Mouse (Mus musculus) kidney, embryonic 15.5 days (tissue): ENCODE data around the gene Asb13. TPM values are rescaled to one million over a fixed set of nuclear protein-coding genes. Genes with fewer than 3 reads are reported as not detected.
A peak's percentile ranks its signal among the peaks of the same experiment; 100 is the strongest.

ENCODE experiments used
- ATAC-seq: fragments of 200-750 bp; cut with Nextera tagmentation; replicated peaks from 2 replicates; pipeline ENCODE4 v1.8.0; 2017; ENCODE audit warnings: moderate TSS enrichment; ENCODE audit not compliant: low FRiP score
- H3K27ac ChIP-seq: fragments of 300-500 bp; sonication (generic); 2 replicates; pipeline ENCODE4 v1.5.1; 2015; ENCODE audit warnings: mild to moderate bottlenecking, inconsistent platforms
- H3K27me3 ChIP-seq: fragments of 300-500 bp; sonication (generic); 2 replicates; pipeline ENCODE4 v1.6.1; 2015; ENCODE audit warnings: inconsistent platforms
- H3K36me3 ChIP-seq: fragments of 300-500 bp; sonication (generic); 2 replicates; pipeline ENCODE4 v1.6.1; 2015; ENCODE audit warnings: inconsistent platforms
- H3K4me1 ChIP-seq: fragments of 300-500 bp; sonication (generic); 2 replicates; pipeline ENCODE4 v1.6.1; 2015; ENCODE audit warnings: inconsistent platforms
- H3K4me2 ChIP-seq: fragments of 300-500 bp; sonication (generic); 2 replicates; pipeline ENCODE4 v1.6.1; 2015; ENCODE audit warnings: moderate library complexity, mild to moderate bottlenecking, inconsistent platforms
- H3K4me3 ChIP-seq: fragments of 300-500 bp; sonication (generic); replicated peaks from 2 replicates; pipeline ENCODE4 v1.5.1; 2015; ENCODE audit warnings: mild to moderate bottlenecking, inconsistent platforms
- H3K9ac ChIP-seq: fragments of 300-500 bp; sonication (generic); 2 replicates; pipeline ENCODE4 v1.6.1; 2015; ENCODE audit warnings: mild to moderate bottlenecking, inconsistent platforms
- H3K9me3 ChIP-seq: fragments of 300-500 bp; sonication (generic); replicated peaks from 2 replicates; pipeline ENCODE4 v1.6.1; 2016; ENCODE audit warnings: inconsistent platforms
- WGBS: fragments of 180-500 bp; shearing (Covaris S2); methylation state at CpG from one replicate; pipeline ENCODE4 v1.1.7; 2015; ENCODE audit warnings: mixed read lengths; 5-methylcytosine and 5-hydroxymethylcytosine counted together
- polyA plus RNA-seq: library from polyadenylated mRNA; unstranded; fragments of >200 nt; fragmentation: Nextera tagmentation; extraction: Ambion mirVana; gene quantifications from 2 replicates; pipeline ENCODE4 v1.2.1, GENCODE M21; 2015

The Asb13 gene
- polyA plus RNA-seq, 1 experiment from 2014 or later = 15.0 TPM

DNA sequence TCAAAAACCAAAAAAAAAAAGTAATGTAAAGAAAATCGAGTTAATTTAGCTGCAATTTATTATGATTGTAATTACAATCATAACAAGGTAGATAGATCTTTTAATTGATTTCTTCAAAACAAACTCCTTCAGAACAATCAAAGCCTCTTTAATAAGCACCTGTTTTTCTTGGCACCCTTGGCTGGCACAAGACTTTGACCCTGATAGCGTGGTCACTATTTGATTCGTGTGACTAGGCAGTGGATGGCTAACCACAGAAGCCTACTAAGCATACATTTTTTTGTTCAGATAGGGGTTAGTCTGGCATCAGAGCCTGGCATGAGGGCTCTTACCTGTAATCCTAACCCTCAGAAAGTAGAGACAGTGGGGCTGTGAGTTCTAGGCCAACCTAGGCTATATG is 1.2 kb downstream of the Asb13 start:
- Histone ChIP-seq H3K9ac (no peak overlapping the region), H3K4me3 (no peak overlapping the region), H3K4me2 (no peak overlapping the region), H3K27ac (no peak overlapping the region), H3K27me3 (0 out of 2 replicates have a peak, but pooled peaks cover 2% of the 10 kb centered on the region), H3K4me1 (peaks cover 9% of the 10 kb centered on the region; the same call in 1 of the 2 replicates), H3K36me3 (no peaks in the 10 kb centered on the region), H3K9me3 (no peaks in the 10 kb centered on the region)
- no peak for ATAC-seq
- 80% methylated on average over 3 of the region's 3 CpGs for WGBS

DNA sequence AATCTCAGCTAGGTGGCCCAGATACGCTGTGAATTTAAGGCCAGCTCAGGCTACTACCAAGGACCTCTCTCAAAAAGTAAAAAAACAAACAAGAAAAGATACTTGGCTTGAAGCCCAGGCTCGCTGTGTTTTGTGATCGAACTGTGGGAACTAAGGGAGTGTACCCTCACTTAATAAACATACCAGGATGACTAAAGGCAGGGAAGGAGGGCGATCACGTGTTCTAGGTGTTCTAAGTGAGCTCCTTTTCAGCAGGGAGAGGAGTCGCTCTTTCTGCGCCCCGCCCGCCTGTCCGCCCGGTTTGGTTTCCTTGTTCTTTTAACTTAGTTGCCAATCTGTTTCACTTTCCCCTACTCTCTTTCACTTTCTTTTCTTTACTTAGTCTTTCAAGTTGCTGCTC is 3.0 kb downstream of the Asb13 start:
- H3K4me2 ChIP-seq = peak overlapping the region; percentile 25; the same call in 1 of the 2 replicates
- WGBS = 63% methylated on average over 11 of the region's 11 CpGs

DNA sequence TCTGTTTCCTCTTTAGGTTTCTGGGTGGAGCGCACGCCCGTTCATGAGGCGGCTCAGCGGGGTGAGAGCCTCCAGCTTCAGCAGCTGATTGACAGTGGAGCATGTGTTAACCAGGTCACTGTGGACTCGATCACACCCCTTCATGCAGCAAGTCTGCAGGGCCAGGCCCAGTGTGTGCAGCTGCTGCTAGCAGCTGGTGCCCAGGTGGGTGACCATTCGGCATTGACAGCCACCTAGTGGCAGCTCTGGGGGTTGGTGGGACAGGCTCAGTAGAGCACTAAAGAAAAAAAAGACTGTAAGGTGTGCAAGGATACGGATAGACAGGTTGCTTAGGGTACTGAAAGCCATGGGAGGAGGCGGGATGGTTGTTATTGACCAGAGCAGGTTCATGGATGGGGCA is 8.2 kb downstream of the Asb13 start:
- no peaks in the 10 kb centered on the region for H3K9me3 ChIP-seq
- H3K4me1 ChIP-seq = no peaks in the 10 kb centered on the region
- 79% methylated on average over 9 of the region's 9 CpGs for WGBS
- H3K4me3 ChIP-seq = no peak overlapping the region
- no peak overlapping the region for H3K27ac ChIP-seq
- H3K36me3 ChIP-seq = peaks cover 8% of the 10 kb centered on the region; the same call in 1 of the 2 replicates
- H3K9ac ChIP-seq = no peak overlapping the region
- H3K27me3 ChIP-seq = no peaks in the 10 kb centered on the region
- H3K4me2 ChIP-seq = no peak overlapping the region
- no peak; the same call in 1 of the 2 replicates for ATAC-seq

More for the DNA sequence above, 3.0 kb downstream of the Asb13 start:
- Histone ChIP-seq H3K27ac (no peak overlapping the region), H3K4me3 (no peak overlapping the region), H3K27me3 (0 out of 2 replicates have a peak, but pooled peaks cover 2% of the 10 kb centered on the region), H3K9ac (no peak overlapping the region), H3K36me3 (no peaks in the 10 kb centered on the region), H3K9me3 (no peaks in the 10 kb centered on the region), H3K4me1 (peaks cover 9% of the 10 kb centered on the region; the same call in 1 of the 2 replicates)
- ATAC-seq = no peak

DNA sequence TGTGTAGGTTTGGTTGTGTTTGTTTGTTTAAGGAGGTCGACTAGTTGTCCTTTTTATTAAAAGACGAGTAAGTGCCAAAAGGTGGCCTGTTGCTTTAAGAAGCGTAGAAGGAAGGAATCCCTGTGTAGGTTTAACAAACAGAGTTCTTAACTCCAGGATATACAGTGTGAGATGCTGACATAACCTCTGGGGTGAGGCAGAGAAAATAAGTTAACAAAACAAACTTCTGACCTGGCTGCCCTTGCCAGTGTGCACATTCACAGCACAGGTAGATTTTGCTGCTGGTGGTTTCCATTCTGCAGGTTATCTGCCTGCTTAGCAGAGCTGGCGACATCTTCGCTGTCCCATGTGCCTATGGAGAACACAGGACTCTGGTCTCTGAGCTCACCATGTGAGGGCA is 8.7 kb downstream of the Asb13 start:
- H3K9ac ChIP-seq = no peak overlapping the region
- H3K36me3 ChIP-seq = peaks cover 9% of the 10 kb centered on the region; the same call in 1 of the 2 replicates
- H3K27me3 ChIP-seq = no peaks in the 10 kb centered on the region
- no peak for ATAC-seq
- no peak overlapping the region for H3K4me3 ChIP-seq
- no peak overlapping the region for H3K4me2 ChIP-seq
- H3K27ac ChIP-seq = no peak overlapping the region
- H3K9me3 ChIP-seq = no peaks in the 10 kb centered on the region
- 72% methylated on average over 5 of the region's 5 CpGs for WGBS
- no peaks in the 10 kb centered on the region for H3K4me1 ChIP-seq

DNA sequence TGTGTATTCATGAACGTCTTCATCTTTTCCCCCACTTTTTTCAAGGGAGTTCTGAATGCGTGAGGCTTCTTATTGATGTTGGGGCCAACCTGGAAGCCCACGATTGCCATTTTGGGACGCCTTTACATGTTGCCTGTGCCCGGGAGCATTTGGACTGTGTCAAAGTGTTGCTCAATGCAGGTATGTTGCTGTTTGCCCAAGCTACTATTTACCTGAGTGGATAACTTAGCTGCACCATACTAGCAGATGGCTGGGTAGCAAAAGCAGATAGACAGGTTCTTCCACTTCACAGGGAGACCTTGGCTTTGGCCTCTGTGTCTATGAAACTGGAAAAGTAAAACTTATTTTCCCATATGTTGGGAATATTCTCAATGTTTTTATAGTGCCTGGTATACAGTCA is 11.0 kb downstream of the Asb13 start:
- 92% methylated on average over 5 of the region's 5 CpGs for WGBS
- no peak overlapping the region for H3K27ac ChIP-seq
- no peaks in the 10 kb centered on the region for H3K4me1 ChIP-seq
- peaks cover 15% of the 10 kb centered on the region for H3K36me3 ChIP-seq
- no peaks in the 10 kb centered on the region for H3K27me3 ChIP-seq
- no peaks in the 10 kb centered on the region for H3K9me3 ChIP-seq
- no peak overlapping the region for H3K9ac ChIP-seq
- no peak overlapping the region for H3K4me3 ChIP-seq
- no peak for ATAC-seq
- H3K4me2 ChIP-seq = no peak overlapping the region

DNA sequence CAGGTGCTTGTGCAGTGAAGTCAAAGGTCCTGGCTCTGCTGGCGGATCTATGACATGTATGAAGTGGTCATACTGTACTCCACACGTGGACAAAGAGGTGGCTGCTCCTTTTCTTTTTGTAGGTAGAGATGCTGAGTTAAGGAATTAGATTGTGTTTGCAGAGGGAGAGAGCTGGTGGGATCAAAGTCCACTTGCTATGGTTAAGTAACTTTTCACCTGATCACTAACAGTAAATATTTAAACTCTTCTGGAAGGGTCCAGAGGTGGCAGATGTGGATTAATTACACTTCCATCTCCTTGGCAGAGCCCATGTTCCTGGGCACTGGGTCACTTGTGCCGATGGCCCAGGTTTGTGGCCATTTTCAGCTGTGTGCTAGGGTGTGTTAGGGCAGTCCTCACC is 12.1 kb downstream of the Asb13 start:
- no peaks in the 10 kb centered on the region for H3K27me3 ChIP-seq
- 81% methylated on average over 3 of the region's 3 CpGs for WGBS
- H3K4me1 ChIP-seq = no peaks in the 10 kb centered on the region
- H3K4me2 ChIP-seq = no peak overlapping the region
- peaks cover 24% of the 10 kb centered on the region for H3K36me3 ChIP-seq
- no peak overlapping the region for H3K4me3 ChIP-seq
- H3K9me3 ChIP-seq = no peaks in the 10 kb centered on the region
- H3K27ac ChIP-seq = peak overlapping the region; percentile 58; the same call in 1 of the 2 replicates
- ATAC-seq = peak; percentile 54
- H3K9ac ChIP-seq = no peak overlapping the region

DNA sequence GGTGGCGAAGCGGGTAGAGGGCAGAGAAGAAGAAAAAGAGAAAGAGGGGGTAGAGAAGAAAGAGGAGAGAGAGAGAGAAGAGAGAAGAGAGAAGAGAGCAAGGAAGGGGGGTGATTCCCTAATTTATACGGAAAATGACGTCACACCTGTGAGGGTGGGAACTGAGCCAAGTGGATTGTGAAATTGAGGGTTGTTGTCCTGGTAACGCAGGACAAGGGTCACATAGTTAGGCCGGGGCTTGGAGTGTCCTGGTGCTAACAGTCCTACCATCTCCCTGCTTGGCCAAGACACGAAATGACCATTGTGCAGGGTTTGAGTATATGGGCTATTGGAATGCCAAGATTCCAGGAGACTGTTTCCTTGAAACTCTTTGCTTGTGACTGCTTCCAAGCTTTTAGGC is 12.7 kb downstream of the Asb13 start:
- Histone ChIP-seq H3K4me2 (no peak overlapping the region), H3K9ac (no peak overlapping the region), H3K27me3 (no peaks in the 10 kb centered on the region), H3K4me1 (no peaks in the 10 kb centered on the region), H3K36me3 (peaks cover 26% of the 10 kb centered on the region), H3K27ac (no peak overlapping the region), H3K4me3 (no peak overlapping the region), H3K9me3 (no peaks in the 10 kb centered on the region)
- WGBS = 83% methylated on average over 7 of the region's 7 CpGs
- no peak for ATAC-seq

DNA sequence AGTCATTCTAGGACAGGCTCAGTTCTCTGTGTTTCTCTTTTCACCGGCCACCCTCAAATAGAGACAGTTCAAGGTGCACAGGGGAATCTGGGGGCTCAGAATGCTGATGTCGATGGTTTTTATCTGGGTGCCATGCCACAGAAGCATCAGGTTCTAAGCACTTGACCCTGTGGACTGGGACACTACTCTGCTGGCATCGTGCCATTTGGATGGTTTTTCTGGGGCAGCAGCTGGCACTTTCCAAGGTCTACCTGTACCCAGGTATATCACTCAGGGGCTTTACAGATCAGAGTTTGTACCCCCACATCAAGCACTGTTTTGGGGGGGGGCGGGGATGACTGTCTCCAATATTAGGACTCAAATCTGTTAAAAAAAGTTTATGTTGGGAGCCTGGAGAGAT is 16.7 kb downstream of the Asb13 start:
- Histone ChIP-seq H3K36me3 (peaks cover 31% of the 10 kb centered on the region), H3K4me2 (no peak overlapping the region), H3K27me3 (no peaks in the 10 kb centered on the region), H3K4me3 (no peak overlapping the region), H3K9ac (no peak overlapping the region), H3K4me1 (no peaks in the 10 kb centered on the region), H3K27ac (no peak overlapping the region), H3K9me3 (no peaks in the 10 kb centered on the region)
- ATAC-seq = no peak
- 88% methylated on average over 4 of the region's 4 CpGs for WGBS

DNA sequence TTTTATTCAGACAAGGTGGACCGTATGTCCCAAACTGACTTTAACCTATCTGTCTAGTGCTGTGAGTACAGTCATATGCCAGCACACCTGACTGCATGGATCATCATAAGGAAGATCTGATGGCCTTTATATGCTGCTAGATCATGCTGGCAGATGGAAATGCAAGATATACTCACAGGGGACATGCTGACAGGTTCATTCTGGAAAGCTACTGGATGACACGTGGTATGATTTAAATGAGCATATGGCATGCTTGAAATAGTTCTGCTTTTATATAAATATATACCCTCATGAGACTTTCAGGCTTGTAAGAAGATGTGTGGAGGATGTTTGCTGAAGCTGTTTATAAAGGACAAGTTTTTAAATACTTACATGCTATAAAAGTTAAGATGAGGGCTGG is 20.6 kb downstream of the Asb13 start:
- no peak overlapping the region for H3K4me2 ChIP-seq
- peaks cover 21% of the 10 kb centered on the region for H3K36me3 ChIP-seq
- H3K9me3 ChIP-seq = no peaks in the 10 kb centered on the region
- no peak overlapping the region for H3K4me3 ChIP-seq
- 88% methylated on average over 2 of the region's 2 CpGs for WGBS
- no peaks in the 10 kb centered on the region for H3K27me3 ChIP-seq
- no peak overlapping the region for H3K27ac ChIP-seq
- no peak overlapping the region for H3K9ac ChIP-seq
- ATAC-seq = no peak
- no peaks in the 10 kb centered on the region for H3K4me1 ChIP-seq

DNA sequence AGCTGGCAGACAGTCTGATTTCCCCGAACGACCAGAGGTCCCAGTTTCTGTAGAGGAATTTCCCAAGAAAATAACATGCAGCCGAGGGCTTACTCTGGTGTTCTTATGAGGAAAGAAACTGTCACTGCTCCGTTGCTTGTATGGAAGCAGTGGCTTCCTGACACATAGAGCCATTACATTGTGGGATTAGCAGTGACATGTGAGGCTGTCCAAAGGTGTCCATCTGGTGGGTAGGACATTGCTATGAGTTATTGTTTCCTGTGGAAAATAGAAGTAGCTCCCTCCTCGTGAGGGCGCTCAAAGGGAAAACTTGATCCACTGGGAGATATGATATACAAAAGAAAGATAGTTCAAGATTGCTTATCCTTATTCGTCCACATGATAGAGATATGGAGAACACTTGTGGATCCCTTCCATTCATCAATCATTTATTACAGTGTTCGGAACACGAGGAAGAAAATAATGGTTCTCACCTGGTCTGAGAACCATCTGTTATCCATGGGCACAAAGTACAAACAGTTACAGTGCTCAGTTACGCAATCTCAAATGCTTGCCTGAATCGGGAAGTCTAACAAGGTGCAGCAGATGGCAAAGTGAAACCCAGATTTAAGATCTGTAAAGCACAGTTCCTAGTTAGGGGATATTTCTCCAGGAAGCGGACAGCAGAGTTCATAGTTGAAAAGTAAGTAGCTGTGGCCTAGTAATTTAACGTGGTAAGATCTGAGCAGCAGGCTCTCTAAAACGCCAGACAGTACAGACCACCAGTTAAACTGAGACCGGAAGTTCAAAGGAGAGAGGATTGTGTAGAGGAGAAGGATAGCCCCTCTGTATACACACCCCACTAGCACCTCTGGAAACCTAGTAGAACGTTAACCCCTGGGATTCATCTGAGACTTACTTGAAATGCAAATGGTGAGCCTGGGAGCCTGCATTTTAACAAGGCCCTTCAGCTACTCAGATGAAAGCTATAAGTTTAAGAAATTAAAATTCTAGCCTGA is 25.6 kb downstream of the Asb13 start:
- ATAC-seq = no peak; the same call in 1 of the 2 replicates
- H3K9ac ChIP-seq = no peak overlapping the region
- no peak overlapping the region for H3K27ac ChIP-seq
- H3K36me3 ChIP-seq = no peaks in the 10 kb centered on the region
- WGBS = 62% methylated on average over 16 of the region's 16 CpGs
- no peaks in the 10 kb centered on the region for H3K9me3 ChIP-seq
- no peak overlapping the region for H3K4me3 ChIP-seq
- no peaks in the 10 kb centered on the region for H3K4me1 ChIP-seq
- H3K27me3 ChIP-seq = no peaks in the 10 kb centered on the region
- no peak overlapping the region for H3K4me2 ChIP-seq

DNA sequence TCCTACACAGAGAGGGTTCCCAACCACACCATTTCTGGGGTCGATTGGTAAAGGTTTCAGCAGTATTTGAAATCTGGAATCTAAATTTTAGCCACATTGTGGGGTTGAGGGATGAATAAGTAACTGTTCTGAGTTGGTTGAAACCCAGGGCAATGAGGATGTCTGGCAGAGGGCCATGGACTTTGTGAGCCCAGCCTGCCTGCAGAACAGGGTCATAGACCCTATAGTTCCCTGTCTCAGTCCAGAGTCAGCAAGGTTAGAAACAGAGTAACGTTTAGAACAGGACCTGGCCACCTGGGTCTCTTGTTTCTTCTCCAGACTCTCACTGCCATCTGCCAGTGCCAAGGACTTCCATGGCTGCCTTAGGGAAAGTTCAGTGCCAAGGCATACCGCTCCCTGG is 30.4 kb downstream of the Asb13 start:
- WGBS = 84% methylated on average over 3 of the region's 3 CpGs

DNA sequence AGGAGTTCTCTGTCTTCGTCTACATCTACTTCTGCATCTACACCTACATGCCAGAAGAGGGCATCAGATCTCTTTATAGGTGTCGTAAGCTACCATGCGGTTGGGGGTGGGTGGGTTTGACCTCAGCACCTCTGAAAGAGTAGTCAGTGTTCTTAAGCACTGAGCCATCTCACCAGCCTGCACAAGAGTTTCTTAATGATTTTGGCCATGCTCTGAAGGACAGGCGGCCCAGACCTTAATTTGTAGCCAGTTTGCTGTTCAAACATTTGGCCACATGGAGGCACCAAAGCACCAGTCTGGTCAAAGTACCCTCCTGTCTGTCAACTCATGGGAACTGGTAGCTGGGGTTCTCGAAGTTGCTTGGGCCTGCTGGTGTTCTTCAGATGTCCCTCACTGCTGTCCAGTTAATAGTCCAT is 31.5 kb downstream of the Asb13 start:
- Histone ChIP-seq H3K4me3 (no peak overlapping the region), H3K4me2 (peak overlapping the region; percentile 47), H3K27ac (no peak overlapping the region), H3K36me3 (no peaks in the 10 kb centered on the region), H3K27me3 (no peaks in the 10 kb centered on the region), H3K9ac (no peak overlapping the region), H3K4me1 (no peaks in the 10 kb centered on the region), H3K9me3 (no peaks in the 10 kb centered on the region)
- peak; percentile 91 for ATAC-seq
- 14% methylated on average over 5 of the region's 5 CpGs for WGBS

More for the DNA sequence above, 30.4 kb downstream of the Asb13 start:
- Histone ChIP-seq H3K27ac (no peak overlapping the region), H3K27me3 (no peaks in the 10 kb centered on the region), H3K4me3 (no peak overlapping the region), H3K4me2 (no peak overlapping the region), H3K36me3 (no peaks in the 10 kb centered on the region), H3K9ac (no peak overlapping the region), H3K4me1 (no peaks in the 10 kb centered on the region), H3K9me3 (no peaks in the 10 kb centered on the region)
- ATAC-seq = no peak
